Mouse (Mus musculus) thymus, adult 18-20 months (tissue): ENCODE results near the gene Sh3pxd2a.

Experiments
- DNase-seq, 2 experiments: peaks; one replicate each; pipeline ENCODE4 v3.0.0; 2022; ENCODE audit warnings: mixed read lengths in 2 of 2

Sh3pxd2a gene

GRCm38 (mm10) chr19:47489233-47489632 is 25.0 kb upstream of the Sh3pxd2a start:
- DNase-seq: no peak

- no peak for DNase-seq
These were observed 24.0 kb upstream of the Sh3pxd2a start for GRCm38 (mm10) chr19:47488250-47488649.

GRCm38 (mm10) chr19:47487572-47487971 is 23.4 kb upstream of the Sh3pxd2a start:
- DNase-seq: no peak

- no peak for DNase-seq
These were observed 21.9 kb upstream of the Sh3pxd2a start for GRCm38 (mm10) chr19:47485997-47486566.

- no peak for DNase-seq
These were observed 19.9 kb upstream of the Sh3pxd2a start for GRCm38 (mm10) chr19:47484110-47484509.

- no peak for DNase-seq
These were observed 19.1 kb upstream of the Sh3pxd2a start for GRCm38 (mm10) chr19:47483346-47483745.

GRCm38 (mm10) chr19:47473453-47473852 is 9.3 kb upstream of the Sh3pxd2a start:
- no peak for DNase-seq

- DNase-seq: no peak
These were observed 8.7 kb upstream of the Sh3pxd2a start for GRCm38 (mm10) chr19:47472881-47473400.

- DNase-seq: no peak
These were observed 7.6 kb upstream of the Sh3pxd2a start for GRCm38 (mm10) chr19:47471808-47472207.

GRCm38 (mm10) chr19:47468750-47469149 is 4.5 kb upstream of the Sh3pxd2a start:
- DNase-seq: no peak

- DNase-seq: no peak
These were observed 2.6 kb upstream of the Sh3pxd2a start for GRCm38 (mm10) chr19:47466775-47467174.

- DNase-seq: no peak
These were observed 1.3 kb upstream of the Sh3pxd2a start for GRCm38 (mm10) chr19:47465467-47465866.

- DNase-seq: peak; percentile 74 to 80
These were observed 431 bp downstream of the Sh3pxd2a start for GRCm38 (mm10) chr19:47463636-47464303.

- no peak for DNase-seq
These were observed 995 bp downstream of the Sh3pxd2a start for GRCm38 (mm10) chr19:47463206-47463605.

- DNase-seq: no peak
These were observed 1.5 kb downstream of the Sh3pxd2a start for GRCm38 (mm10) chr19:47462725-47463124.

GRCm38 (mm10) chr19:47461838-47462237 is 2.4 kb downstream of the Sh3pxd2a start:
- no peak for DNase-seq

- DNase-seq: no peak
These were observed 2.8 kb downstream of the Sh3pxd2a start for GRCm38 (mm10) chr19:47461386-47461785.

- DNase-seq: no peak
These were observed 3.9 kb downstream of the Sh3pxd2a start for GRCm38 (mm10) chr19:47460120-47460960.

- DNase-seq: no peak
These were observed 5.0 kb downstream of the Sh3pxd2a start for GRCm38 (mm10) chr19:47459214-47459613.

- no peak for DNase-seq
These were observed 5.6 kb downstream of the Sh3pxd2a start for GRCm38 (mm10) chr19:47458504-47459161.

- no peak for DNase-seq
These were observed 6.3 kb downstream of the Sh3pxd2a start for GRCm38 (mm10) chr19:47457711-47458503.

- DNase-seq: no peak
These were observed 8.2 kb downstream of the Sh3pxd2a start for GRCm38 (mm10) chr19:47456021-47456420.
